Mouse (Mus musculus) Patski (cell line): ENCODE results near the gene Rrm1. TPM values are rescaled to one million over a fixed set of nuclear protein-coding genes. Genes with fewer than 3 reads are reported as not detected.
"Not testable (repeated sequence)": the region's sequence is repeated elsewhere in the genome, so short reads cannot be mapped to it uniquely, and the experiment has no call there.

Experiments
- ATAC-seq: fragments of 100-300 bp; one replicate; pipeline ENCODE4 v1.8.0; 2021
- CTCF ChIA-PET: fragments of 350-600 bp; sonication (Branson Sonifier 250); formaldehyde crosslinking; loops from one replicate; lab custom pipeline; 2022; ENCODE audit warnings: inconsistent platforms; lab: Charles Lee
- POLR2A ChIA-PET: fragments of 350-600 bp; sonication (Branson Sonifier 250); formaldehyde crosslinking; loops from one replicate; lab custom pipeline; 2022; ENCODE audit warnings: antibody characterized with exemption, inconsistent platforms; lab: Charles Lee
- DNase-seq: peaks from one replicate; pipeline ENCODE4 v3.0.0-alpha.2; 2011; ENCODE audit warnings: low read depth, low spot score
- H3K27me3 ChIP-seq: fragments of 371-371 bp; one replicate; pipeline ENCODE4 v1.5.1; 2021
- CTCF ChIP-seq: fragments of 100-300 bp; IDR thresholded peaks from one replicate; pipeline ENCODE4 v1.5.1; 2021
- in situ Hi-C: fragments of 300-500 bp; cut with MboI; formaldehyde crosslinking; loops from 3 replicates; pipeline ENCODE4 v1.11.1; 2018; ENCODE audit warnings: low pct_unique_long_range_greater_than_20kb, mixed read lengths
- polyA plus RNA-seq: library from polyadenylated mRNA; unstranded; gene quantifications from one replicate; pipeline ENCODE4 v1.2.3, GENCODE M21; 2021

The Rrm1 gene
- polyA plus RNA-seq, 1 experiment from 2014 or later: 85.9 TPM

DNA sequence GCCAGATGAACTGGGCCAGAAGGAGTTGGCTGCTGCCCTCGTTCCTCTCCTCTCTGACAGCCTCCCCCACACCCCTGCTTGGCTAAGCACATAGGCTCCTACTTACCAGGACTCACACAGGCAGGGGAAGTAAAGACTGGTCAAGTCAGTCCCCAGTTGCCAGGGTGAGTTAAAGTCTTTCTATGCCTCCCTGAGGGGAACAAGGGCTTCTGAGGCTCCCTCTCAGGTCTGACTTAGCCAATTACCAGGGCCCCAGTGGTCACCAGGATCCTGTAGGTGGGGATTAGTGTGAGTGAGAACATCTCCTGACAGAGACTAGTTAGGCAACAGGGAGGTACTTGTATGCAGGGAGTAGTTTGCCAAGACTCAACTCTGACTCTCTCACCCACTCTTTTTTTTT lies 46.7 kb downstream of the Rrm1 start, which contains the start of gene Olfr544:
TSS of gene Olfr544 (minus strand) at position 153 of the 400 bp plus-strand sequence.
- ATAC-seq (no peak), DNase-seq (no peak)
- in situ Hi-C loops: no loop called here
- POLR2A ChIA-PET: no interaction called here
- CTCF ChIA-PET: no interaction called here
- H3K27me3 ChIP-seq: no peaks in the 10 kb centered on the region
- TF ChIP-seq CTCF: no peak

DNA sequence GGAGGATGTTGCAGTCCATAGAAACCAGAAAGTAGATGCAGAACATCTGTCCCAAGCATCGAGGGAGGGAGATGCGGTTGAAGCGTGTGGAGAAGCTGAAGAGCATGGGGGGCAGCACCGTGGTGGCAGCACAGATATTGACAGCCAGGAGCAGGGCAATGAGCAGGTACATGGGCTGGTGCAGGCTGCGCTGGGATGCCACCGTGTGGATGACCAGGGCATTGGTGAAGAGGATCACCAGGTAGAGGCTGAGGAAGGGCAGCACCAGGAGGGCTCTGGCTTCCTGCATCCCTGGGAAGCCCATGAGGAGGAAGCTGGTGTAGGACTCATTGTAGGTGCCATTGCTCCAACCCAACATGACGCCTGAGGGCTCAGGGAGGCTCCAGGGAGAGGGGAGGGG lies 52.9 kb downstream of the Rrm1 start:
- DNase-seq, H3K27me3 ChIP-seq, CTCF ChIA-PET, in situ Hi-C loops, POLR2A ChIA-PET: not testable (repeated sequence)
- peak; percentile 47 for ATAC-seq

DNA sequence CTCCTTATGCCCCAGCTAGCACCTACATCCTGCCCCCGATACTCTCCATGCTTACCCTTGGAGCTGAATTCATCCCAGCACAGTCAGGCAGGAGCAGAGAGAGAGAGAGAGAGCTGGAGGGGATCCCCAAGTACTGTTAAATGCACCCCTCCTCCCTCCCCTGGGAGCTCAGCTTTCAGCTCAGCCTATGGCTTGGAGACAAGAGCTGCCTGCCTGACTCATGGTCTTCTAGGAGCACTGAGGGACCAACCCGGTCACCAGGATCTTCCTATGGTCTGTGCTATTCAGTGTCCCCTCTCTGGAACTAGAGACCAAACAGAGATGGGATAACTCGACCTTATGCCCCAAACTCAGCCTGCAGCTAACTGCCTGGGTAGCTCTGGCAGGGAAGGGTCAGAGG lies 58.0 kb downstream of the Rrm1 start, which contains the start of gene Olfr545:
TSS of gene Olfr545 (minus strand) at position 101 of the 400 bp plus-strand sequence.
- no peak for DNase-seq
- ChIA-PET POLR2A (no interaction called here), CTCF (interaction anchor here (1.4 kb wide), 1 partner anchor 12 kb away, joined by 3 read pairs; no protein-coding TSS in a partner anchor)
- in situ Hi-C loops: no loop called here
- no peak for ATAC-seq
- H3K27me3 ChIP-seq: peaks cover 3% of the 10 kb centered on the region
- TF ChIP-seq CTCF: no peak

DNA sequence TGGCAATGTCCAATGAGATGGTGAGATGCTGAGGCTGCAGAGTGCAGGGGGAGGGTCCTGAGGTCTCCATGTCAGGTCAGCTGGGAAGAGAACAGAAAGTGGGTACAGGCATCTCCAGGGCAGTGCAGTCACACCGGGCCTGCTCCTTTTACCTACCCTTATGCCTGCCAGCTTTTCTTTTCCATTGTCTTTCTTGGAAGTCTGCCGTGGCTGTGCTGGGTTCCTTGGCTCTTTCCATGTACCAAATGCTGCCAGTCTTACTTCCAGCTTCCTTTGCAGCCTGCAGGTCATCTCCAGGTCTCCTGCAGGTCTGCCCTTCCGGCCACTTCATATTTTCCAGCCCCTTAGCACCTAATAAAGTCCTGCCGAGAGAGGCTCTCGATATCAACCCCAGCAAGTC lies 60.5 kb downstream of the Rrm1 start:
- in situ Hi-C loops: no loop called here
- POLR2A ChIA-PET: no interaction called here

DNA sequence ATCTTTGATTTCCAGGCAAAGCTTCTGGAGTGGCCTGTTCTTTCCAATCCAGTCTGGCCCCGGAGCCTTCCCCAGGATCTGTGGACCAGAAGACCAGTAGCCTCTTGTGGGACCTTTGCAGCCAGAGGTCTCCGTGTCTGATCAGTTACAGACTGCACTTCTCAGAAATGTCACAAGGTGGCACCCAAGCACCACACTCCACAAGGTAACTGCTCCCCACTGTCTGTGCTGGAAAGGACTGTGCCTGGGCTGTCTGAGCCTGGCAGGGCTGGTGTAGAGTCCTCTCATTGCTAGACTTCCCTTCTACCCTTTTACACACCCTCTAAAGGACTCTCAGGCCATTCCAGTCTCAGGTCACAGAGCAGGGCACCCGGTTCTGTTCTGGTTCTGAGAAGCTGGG lies 65.4 kb downstream of the Rrm1 start:
- peak; percentile 86 for ATAC-seq
- POLR2A ChIA-PET: no interaction called here
- CTCF ChIA-PET: interaction anchor here (1.4 kb wide), 1 partner anchor 129 kb away, joined by 4 read pairs; no protein-coding TSS in a partner anchor
- no peaks in the 10 kb centered on the region for H3K27me3 ChIP-seq
- peak; percentile 22 for DNase-seq
- TF ChIP-seq CTCF: peak; percentile 86
- in situ Hi-C loops: loop anchor here (5.0 kb wide), 2 partner anchors 130 to 410 kb away; partner anchors contain the start of genes Olfr554 and Olfr571

More for the DNA sequence above, 60.5 kb downstream of the Rrm1 start:
- DNase-seq (no peak), ATAC-seq (no peak)
- TF ChIP-seq CTCF: no peak
- CTCF ChIA-PET: no interaction called here
- peaks cover 3% of the 10 kb centered on the region for H3K27me3 ChIP-seq

DNA sequence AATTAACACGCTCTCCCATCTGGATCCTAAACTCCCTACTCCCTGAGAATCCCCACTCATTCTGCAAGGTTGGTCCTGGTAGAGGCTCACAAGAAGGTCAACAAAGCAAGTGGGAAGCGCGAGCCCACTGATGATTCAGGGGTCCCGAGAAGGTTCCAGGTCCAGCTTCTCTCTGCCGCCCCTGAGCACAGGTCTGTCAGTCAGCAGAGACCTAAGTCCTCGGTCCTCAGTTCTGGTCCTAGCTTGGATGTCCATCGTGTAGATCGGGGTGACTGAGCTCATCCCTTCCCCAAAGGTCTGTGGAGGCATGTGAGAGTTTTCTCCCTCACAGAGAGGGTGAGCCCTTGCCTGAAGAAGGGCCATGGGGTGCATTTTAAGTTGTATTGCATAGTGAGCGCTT lies 66.6 kb downstream of the Rrm1 start:
- H3K27me3 ChIP-seq: no peaks in the 10 kb centered on the region
- CTCF ChIA-PET: interaction anchor here (1.4 kb wide), 1 partner anchor 128 kb away, joined by 4 read pairs; no protein-coding TSS in a partner anchor
- ATAC-seq: no peak
- DNase-seq: no peak
- TF ChIP-seq CTCF: no peak
- POLR2A ChIA-PET: no interaction called here
- in situ Hi-C loops: loop anchor here (5.0 kb wide), 2 partner anchors 129 to 409 kb away; partner anchors contain the start of genes Olfr554 and Olfr571

DNA sequence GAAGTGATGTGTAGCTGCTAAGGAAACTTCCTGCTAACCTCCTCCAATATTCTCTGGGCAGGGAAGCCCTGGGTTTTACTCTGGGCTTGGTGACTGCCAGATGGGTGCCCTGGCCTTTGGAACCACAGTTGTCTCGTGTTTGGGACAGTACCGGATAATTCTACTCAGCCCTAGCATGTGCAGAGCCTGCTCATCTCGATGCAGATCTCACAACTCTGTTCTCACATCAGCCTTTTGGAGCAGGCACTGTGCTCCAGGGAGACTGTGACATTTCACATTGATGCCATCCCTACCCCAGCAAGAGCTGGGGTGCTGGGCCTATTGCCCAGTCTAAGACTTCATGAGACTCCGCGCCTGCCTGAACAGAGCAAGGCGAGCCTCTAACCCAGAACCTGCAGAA lies 67.2 kb downstream of the Rrm1 start:
- no peak for TF ChIP-seq CTCF
- POLR2A ChIA-PET: no interaction called here
- no peak for ATAC-seq
- CTCF ChIA-PET: no interaction called here
- H3K27me3 ChIP-seq: no peaks in the 10 kb centered on the region
- DNase-seq: no peak
- in situ Hi-C loops: loop anchor here (5.0 kb wide), 2 partner anchors 129 to 409 kb away; partner anchors contain the start of genes Olfr554 and Olfr571

DNA sequence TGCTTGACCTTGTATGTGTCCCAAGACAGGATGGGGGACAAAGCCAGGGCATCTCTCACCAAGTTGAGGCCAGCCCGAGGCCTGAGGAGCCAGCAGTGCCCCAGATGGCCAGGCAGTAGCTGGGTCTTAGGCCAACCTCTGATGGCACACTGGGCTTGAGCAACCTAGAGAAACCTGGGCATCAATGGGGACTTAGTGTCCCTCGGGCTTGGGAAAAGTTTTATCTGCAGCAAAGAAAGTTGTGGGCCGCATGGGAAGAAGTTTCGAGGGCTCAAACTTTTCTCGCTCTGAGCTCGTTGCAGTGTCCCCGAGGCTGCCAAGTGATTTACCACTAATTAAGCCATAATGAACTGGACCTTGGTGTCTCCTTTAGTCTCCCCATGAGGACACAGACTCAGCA lies 68.2 kb downstream of the Rrm1 start:
- ATAC-seq (no peak), DNase-seq (no peak)
- in situ Hi-C loops: loop anchor here (5.0 kb wide), 2 partner anchors 128 to 408 kb away; partner anchors contain the start of genes Olfr554 and Olfr571
- H3K27me3 ChIP-seq: no peaks in the 10 kb centered on the region
- TF ChIP-seq CTCF: no peak
- CTCF ChIA-PET: no interaction called here
- POLR2A ChIA-PET: no interaction called here

DNA sequence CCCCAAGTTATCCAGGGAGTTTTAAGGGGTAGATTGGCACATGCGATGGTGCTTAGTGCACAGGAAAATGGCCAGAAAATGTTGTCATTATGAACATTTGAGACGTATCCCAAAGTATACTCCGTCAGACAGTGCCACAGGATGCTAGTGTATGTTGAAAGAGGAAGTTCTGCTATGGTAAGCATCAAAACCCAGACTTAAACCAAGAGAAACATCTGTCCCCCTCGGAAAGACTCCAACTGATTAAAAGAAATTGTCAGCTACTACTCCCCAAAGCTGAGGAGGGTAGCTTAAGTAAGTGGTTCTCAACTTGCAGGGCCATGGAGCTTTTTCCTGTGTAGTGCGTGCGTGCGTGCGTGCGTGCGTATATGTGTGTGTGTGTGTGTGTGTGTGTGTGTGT lies 70.4 kb downstream of the Rrm1 start:
- in situ Hi-C loops: no loop called here
- DNase-seq: no peak
- ChIA-PET CTCF (interaction anchor here (1.7 to 1.8 kb wide), 2 partner anchors 12 to 125 kb away, joined by 3 to 17 read pairs; partner anchors contain the start of genes Olfr545 and Olfr554), POLR2A (no interaction called here)
- no peak for TF ChIP-seq CTCF
- no peaks in the 10 kb centered on the region for H3K27me3 ChIP-seq
- no peak for ATAC-seq

DNA sequence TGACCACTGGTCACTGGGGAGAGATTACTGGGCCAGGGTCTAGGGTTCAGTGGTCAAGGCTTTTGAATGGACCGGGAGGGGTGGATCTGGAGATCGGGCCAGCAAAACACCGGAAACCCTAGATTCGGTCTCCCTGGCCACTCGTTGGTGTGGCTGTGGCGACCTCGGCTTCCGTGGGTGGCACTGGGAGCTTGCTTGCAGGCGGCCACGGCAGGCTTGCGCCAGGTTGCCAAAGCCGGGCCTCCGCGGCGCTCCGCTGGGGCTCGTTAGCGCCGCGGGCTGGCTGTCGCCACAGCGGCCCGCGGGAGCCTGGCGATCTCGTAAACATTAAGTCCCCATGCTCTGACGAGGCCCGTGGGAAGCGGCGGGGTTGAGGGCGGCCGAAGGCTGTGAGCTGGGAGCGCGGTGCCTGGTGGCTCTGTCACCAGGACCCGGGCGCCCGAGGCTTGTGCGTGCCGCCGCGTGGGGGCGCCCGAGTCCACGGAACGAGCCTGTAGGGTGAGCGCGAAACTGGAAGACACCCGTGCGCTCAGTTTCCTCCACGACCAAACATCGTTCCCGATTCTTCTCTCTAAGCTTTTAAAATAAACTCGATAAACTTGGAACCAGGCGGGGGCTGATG lies 71.4 kb downstream of the Rrm1 start:
- POLR2A ChIA-PET: no interaction called here
- ATAC-seq: peak; percentile 96
- no peaks in the 10 kb centered on the region for H3K27me3 ChIP-seq
- TF ChIP-seq CTCF: peak; percentile 100
- in situ Hi-C loops: no loop called here
- no peak for DNase-seq
- CTCF ChIA-PET: interaction anchor here (0.8 to 1.8 kb wide), 6 partner anchors 9 to 229 kb away, joined by 3 to 17 read pairs (median 4); partner anchors contain the start of gene Olfr554

DNA sequence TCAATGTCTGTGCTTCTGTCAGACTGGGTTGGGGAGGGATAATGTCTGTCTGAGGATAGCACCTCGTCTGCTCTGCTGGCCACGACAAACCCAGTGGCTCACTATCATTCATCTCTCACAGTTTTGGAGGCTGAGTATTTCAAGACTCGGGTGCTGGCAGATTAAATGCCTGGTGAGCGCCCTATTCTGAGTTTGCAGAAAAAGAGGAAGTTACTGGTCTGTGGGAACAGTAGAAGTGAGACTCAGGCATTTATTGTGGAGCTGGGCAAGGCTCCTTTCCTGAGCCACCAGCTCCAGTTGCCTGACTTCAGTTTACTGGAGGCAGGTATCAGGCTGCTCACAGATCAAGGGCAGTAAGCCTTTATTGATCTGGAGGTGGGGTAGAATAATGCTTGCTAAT lies 72.6 kb downstream of the Rrm1 start:
- TF ChIP-seq CTCF: no peak
- no peak for ATAC-seq
- in situ Hi-C loops: no loop called here
- no peaks in the 10 kb centered on the region for H3K27me3 ChIP-seq
- POLR2A ChIA-PET: no interaction called here
- CTCF ChIA-PET: interaction anchor here (1.2 to 1.6 kb wide), 2 partner anchors 10 to 228 kb away, joined by 3 to 4 read pairs; no protein-coding TSS in a partner anchor
- DNase-seq: no peak
